Mouse (Mus musculus) testis, postnatal 14 days (tissue): ENCODE data around the gene Bhlha9.
"Not testable (repeated sequence)": the region's sequence is repeated elsewhere in the genome, so short reads cannot be mapped to it uniquely, and the experiment has no call there.

Source experiments
- DNase-seq: peaks from one replicate; pipeline ENCODE4 v3.0.0; 2021; ENCODE audit warnings: low spot score

Bhlha9 gene

GRCm38 (mm10) chr11:76661790-76662468 is 10.3 kb upstream of the Bhlha9 start:
- no peak for DNase-seq

- DNase-seq, result no peak
Observed at GRCm38 (mm10) chr11:76666002-76666649, 6.1 kb upstream of the Bhlha9 start.

GRCm38 (mm10) chr11:76667807-76668206 is 4.5 kb upstream of the Bhlha9 start:
- no peak for DNase-seq

- no peak for DNase-seq
Observed at GRCm38 (mm10) chr11:76672561-76673384, 503 bp downstream of the Bhlha9 start.

GRCm38 (mm10) chr11:76674199-76674598 is 1.9 kb downstream of the Bhlha9 start:
- no peak for DNase-seq

- DNase-seq, result no peak
Observed at GRCm38 (mm10) chr11:76674704-76675103, 2.4 kb downstream of the Bhlha9 start.

- DNase-seq, result not testable (repeated sequence)
Observed at GRCm38 (mm10) chr11:76679508-76679907, 7.2 kb downstream of the Bhlha9 start, which contains the start of gene Trarg1. Trarg1 (plus strand) TSS chr11:76679808.

GRCm38 (mm10) chr11:76685604-76686003 is 13.3 kb downstream of the Bhlha9 start:
- DNase-seq, result no peak

- DNase-seq, result no peak
Observed at GRCm38 (mm10) chr11:76692096-76692495, 19.8 kb downstream of the Bhlha9 start.

GRCm38 (mm10) chr11:76695810-76696209 is 23.5 kb downstream of the Bhlha9 start:
- DNase-seq, result peak; percentile 53

- no peak for DNase-seq
Observed at GRCm38 (mm10) chr11:76699626-76700025, 27.4 kb downstream of the Bhlha9 start.

GRCm38 (mm10) chr11:76707656-76708055 is 35.4 kb downstream of the Bhlha9 start:
- DNase-seq, result no peak

GRCm38 (mm10) chr11:76708066-76708465 is 35.8 kb downstream of the Bhlha9 start:
- no peak for DNase-seq

- DNase-seq, result no peak
Observed at GRCm38 (mm10) chr11:76708881-76709280, 36.6 kb downstream of the Bhlha9 start.

GRCm38 (mm10) chr11:76709625-76710452 is 37.6 kb downstream of the Bhlha9 start:
- peak; percentile 68 for DNase-seq

- DNase-seq, result no peak
Observed at GRCm38 (mm10) chr11:76717000-76717399, 44.7 kb downstream of the Bhlha9 start.
